Mouse (Mus musculus): ENCODE results near the gene Dynlt1b.
"Not testable (repeated sequence)": the region's sequence is repeated elsewhere in the genome, so short reads cannot be mapped to it uniquely, and the experiment has no call there.

GRCm38 (mm10) chr17:6439913-6440312, 10.0 kb downstream of the Dynlt1b start:
- TF ChIP-seq CTCF (IDR thresholded peaks at IDR 0.05; ENCODE audit: insufficient read depth, low read length); POLR2A (IDR thresholded peaks at IDR 0.05; ENCODE audit: borderline replicate concordance, extremely low read depth, low read depth, low read length): not testable (repeated sequence)

Measured in lung, adult 2 months (tissue).